Comparison of ENCODE assay signal across 27 mouse cellular contexts in the genomic region with DNA sequence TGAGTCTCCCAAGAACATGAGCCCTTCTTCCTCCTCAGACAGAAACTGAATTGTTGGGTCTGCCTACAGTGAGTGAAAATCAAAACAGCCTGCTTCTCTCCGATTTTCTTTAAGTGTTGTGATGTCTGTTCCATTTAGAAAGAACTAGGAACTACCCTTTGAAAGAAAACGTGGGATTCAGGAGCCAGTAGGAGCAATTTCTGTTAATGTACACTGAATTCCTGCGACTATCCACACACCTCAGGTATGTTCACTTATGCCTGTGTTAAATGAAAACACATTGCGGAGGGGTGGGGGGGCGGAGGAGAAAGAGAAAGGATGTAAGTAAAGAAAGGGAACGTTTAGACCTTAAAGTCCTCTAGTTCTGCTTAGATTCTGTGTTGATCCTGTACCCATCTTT.
"Had no signal": no experiment of that assay in that cellular context is flagged by ENCODE, and none has a peak within 500 bp of the region (broad histone marks: within the 10 kb centered on the region; RNA-seq: fewer than 3 reads in every experiment).

No protein-coding gene starts in this region.

- ATAC-seq: hindbrain, postnatal 0 days; intestine, embryonic 16.5 days; liver, embryonic 12.5 days had no signal

- H3K36me3 ChIP-seq: heart, embryonic 13.5 days; heart, embryonic 15.5 days; hindbrain, embryonic 13.5 days; hindbrain, embryonic 15.5 days; kidney, embryonic 15.5 days; limb, embryonic 12.5 days; limb, embryonic 15.5 days; liver, embryonic 12.5 days had no signal

- H3K4me2 ChIP-seq: heart, embryonic 11.5 days; heart, embryonic 13.5 days; heart, embryonic 15.5 days; hindbrain, embryonic 13.5 days; hindbrain, embryonic 15.5 days; kidney, embryonic 15.5 days; limb, embryonic 12.5 days; limb, embryonic 15.5 days; liver, embryonic 12.5 days had no signal

- H3K9me3 ChIP-seq: heart, embryonic 13.5 days; heart, embryonic 15.5 days; hindbrain, embryonic 13.5 days; hindbrain, embryonic 15.5 days; kidney, embryonic 15.5 days; limb, embryonic 12.5 days; limb, embryonic 15.5 days; liver, embryonic 12.5 days had no signal

- DNase-seq: gastrocnemius, adult 2 months; gastrocnemius, postnatal 10 days; gastrocnemius, postnatal 25 days; heart, adult 18-20 months; heart, postnatal 14 days; heart, postnatal 36 days; kidney, adult 11 months; kidney, adult 2 months; kidney, adult 9 months; kidney, postnatal 14 days; kidney, postnatal 36 days; layer of hippocampus, adult 9-11 months; layer of hippocampus, postnatal 36 days; left cerebral cortex, postnatal 4 days had no signal

- H3K4me3 ChIP-seq: gastrocnemius, adult 2 months; heart, embryonic 13.5 days; heart, embryonic 15.5 days; hindbrain, embryonic 13.5 days; hindbrain, embryonic 15.5 days; kidney, embryonic 15.5 days; limb, embryonic 12.5 days; limb, embryonic 15.5 days; liver, embryonic 12.5 days had no signal

- H3K27me3 ChIP-seq: heart, embryonic 13.5 days; heart, embryonic 15.5 days; hindbrain, embryonic 13.5 days; hindbrain, embryonic 15.5 days; kidney, embryonic 15.5 days; limb, embryonic 12.5 days; limb, embryonic 15.5 days; liver, embryonic 12.5 days had no signal

- H3K4me1 ChIP-seq: heart, embryonic 13.5 days; heart, embryonic 15.5 days; hindbrain, embryonic 13.5 days; hindbrain, embryonic 15.5 days; kidney, embryonic 15.5 days; limb, embryonic 12.5 days; limb, embryonic 15.5 days; liver, embryonic 12.5 days had no signal

- H3K27ac ChIP-seq: gastrocnemius, adult 2 months; heart, embryonic 13.5 days; heart, embryonic 15.5 days; hindbrain, embryonic 13.5 days; hindbrain, embryonic 15.5 days; hindbrain, postnatal 0 days; kidney, embryonic 15.5 days; kidney, postnatal 0 days; limb, embryonic 12.5 days; limb, embryonic 15.5 days; liver, embryonic 12.5 days; liver, embryonic 14.5 days had no signal

- H3K9ac ChIP-seq: heart, embryonic 13.5 days; heart, embryonic 15.5 days; hindbrain, embryonic 13.5 days; hindbrain, embryonic 15.5 days; kidney, embryonic 15.5 days; limb, embryonic 12.5 days; limb, embryonic 15.5 days; liver, embryonic 12.5 days; liver, embryonic 14.5 days had no signal
